Mouse (Mus musculus) granulocyte monocyte progenitor cell, adult 5-6 weeks (primary cell): ENCODE measurements around the gene Ccr2. TPM values are rescaled to one million over a fixed set of nuclear protein-coding genes. Genes with fewer than 3 reads are reported as not detected.
A peak's percentile ranks its signal among the peaks of the same experiment; 100 is the strongest.
"Not testable (repeated sequence)": the region's sequence is repeated elsewhere in the genome, so short reads cannot be mapped to it uniquely, and the experiment has no call there.

Source experiments
- ATAC-seq: replicated peaks from 2 replicates; pipeline ENCODE4 v1.8.0; 2016; ENCODE audit warnings: mild to moderate bottlenecking, moderate TSS enrichment, inconsistent platforms; ENCODE audit not compliant: poor library complexity, severe bottlenecking
- total RNA-seq, 2 experiments: library from RNA; stranded (forward) in 1 of 2; stranded (reverse) in 1 of 2; fragments of 200-712, 200-1000 nt in 1 of 2; fragments of >200 nt in 1 of 2; fragmentation: Nextera tagmentation in 1 of 2; gene quantifications; 2 replicates each; pipeline ENCODE4 v1.2.3; 2014 to 2017

Ccr2 gene
- total RNA-seq (2014; fragmentation: Nextera tagmentation): 77.9 and 81.0 TPM in 2 replicates
- 132 and 146 TPM in 2 replicates for total RNA-seq (2017)

DNA sequence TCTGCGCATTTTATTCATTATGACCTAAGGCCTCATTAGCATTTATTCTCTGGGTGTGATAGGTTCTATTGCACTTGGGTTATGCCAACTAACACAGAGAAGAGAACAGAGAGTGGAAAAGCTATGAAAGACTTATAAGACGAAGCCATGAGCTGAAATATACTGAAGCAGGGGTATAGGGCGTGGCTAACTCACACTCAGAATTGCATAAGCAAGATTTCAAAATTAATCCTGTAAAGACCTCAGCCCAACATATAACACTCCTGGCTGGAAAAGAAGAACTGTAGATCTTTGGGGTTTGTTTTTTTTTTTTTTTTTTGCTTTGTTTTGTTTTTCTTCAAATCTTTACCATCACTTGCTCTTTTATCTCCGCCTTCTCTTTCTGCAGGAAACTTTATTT is at the start of gene Ccr2:
Gene Ccr2, plus strand, starts transcription at position 228 of the 400 bp plus-strand sequence.
- ATAC-seq: peak; percentile 82

DNA sequence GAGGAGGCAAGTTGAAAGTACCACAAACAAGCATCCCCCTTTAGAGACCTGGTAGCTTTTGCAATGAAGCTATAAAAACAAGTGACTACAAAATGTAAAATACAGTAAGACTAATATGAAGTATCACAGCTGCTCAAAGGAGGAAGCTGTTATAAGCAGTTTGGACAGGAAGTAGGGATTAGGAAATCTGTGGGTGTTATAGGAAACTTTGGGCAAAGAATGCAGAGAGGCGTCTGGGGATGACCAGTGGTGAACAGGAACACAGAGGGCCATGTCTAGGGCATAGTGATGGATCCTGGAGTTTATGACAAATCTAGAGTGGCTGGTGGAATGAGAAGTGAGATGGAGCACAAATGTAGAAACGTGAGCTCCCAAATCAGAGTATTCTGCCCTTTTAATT is 48.2 kb upstream of the Ccr2 start:
- ATAC-seq: peak; percentile 83

DNA sequence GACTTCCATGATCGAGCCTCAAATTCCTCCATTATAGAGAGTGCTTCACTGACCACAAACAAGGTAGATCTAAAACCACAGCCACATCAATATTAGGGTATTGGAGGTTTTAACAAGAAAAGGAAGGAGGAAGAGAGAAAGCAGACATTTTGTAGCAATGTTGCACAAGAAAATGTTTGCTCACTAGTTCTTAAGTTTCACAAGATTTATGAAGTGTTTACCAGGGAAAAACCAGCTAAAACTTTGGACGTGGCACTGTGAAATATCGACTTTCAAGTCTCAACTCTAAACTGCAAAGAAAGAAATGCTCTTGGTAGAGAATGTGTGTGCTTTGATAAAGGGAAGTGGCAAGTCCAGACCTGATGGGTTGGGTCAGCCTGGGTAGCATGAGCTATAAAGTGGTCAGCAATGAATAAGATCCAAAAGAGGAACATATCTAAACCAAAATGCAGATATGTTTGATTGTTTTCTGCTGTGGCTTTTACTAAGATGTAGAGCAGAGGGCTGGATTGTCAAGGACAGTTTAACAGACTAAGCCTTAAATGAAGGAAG is 45.5 kb upstream of the Ccr2 start:
- peak; percentile 63 for ATAC-seq

DNA sequence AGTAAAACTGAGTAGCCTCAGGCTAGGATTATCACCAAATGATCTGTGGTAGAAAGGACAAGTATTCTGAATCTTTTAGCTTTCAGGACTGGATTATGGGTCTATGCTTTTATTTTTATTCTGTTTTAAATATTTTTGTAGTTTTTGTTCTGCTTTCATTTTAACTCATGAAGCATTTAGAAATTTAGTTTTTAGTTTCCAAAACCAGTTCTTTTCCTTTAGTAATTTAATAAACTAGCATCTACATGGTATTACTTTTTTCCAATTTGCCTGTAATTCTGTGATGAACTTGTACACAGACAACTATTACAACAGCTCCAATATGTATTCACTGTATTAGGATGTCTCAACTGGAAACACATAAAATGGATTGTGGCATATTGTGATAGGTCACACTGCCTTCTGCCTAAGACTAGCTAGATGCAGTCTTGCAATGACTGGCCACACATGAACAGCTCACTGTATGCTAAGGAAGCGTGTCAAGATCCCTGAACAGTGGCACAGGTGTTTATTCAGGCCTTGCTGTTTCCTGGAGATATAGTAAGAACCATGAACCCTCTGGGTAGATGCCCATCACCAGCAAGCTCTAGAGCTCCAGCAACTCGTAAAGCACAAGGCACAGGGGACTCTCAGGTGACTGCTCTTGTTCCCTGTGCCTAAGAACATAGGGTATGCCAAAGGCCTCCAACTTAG is 41.9 kb upstream of the Ccr2 start:
- ATAC-seq: no peak

DNA sequence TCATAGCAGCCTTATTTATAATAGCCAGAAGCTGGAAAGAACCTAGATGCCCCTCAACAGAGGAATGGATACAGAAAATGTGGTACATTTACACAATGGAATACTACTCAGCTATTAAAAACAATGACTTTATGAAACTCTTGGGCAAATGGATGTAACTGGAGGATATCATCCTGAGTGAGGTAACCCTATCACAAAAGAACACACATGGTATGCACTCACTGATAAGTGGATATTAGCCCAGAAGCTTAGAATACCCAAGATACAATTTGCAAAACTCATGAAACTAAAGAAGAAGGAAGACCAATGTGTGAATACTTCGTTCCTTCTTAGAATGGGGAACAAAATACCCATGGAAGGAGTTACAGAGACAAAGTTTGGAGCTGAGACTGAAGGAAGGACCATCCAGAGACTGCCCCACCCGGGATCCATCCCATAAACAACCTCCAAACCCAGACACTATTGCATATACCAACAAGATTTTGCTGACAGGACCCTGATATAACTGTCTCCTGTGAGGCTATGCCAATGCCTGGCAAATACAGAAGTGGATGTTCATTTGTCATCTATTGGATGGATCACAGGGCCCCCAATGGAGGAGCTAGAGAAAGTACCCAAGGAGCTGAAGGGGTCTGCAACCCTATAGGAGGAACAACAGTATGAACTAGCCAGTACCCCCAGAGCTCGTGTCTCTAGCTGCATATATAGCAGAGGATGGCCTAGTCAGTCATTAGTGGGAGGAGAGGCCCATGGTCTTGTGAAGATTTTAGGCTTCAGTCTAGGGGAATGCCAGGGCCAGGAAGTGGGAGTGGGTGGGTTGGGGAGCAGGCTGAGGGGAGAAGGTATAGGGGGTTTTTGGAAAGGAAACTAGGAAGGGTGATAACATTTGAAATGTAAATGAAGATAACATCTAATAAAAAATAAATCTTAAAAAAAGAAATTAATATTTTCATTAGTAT is 40.0 kb upstream of the Ccr2 start:
- not testable (repeated sequence) for ATAC-seq

DNA sequence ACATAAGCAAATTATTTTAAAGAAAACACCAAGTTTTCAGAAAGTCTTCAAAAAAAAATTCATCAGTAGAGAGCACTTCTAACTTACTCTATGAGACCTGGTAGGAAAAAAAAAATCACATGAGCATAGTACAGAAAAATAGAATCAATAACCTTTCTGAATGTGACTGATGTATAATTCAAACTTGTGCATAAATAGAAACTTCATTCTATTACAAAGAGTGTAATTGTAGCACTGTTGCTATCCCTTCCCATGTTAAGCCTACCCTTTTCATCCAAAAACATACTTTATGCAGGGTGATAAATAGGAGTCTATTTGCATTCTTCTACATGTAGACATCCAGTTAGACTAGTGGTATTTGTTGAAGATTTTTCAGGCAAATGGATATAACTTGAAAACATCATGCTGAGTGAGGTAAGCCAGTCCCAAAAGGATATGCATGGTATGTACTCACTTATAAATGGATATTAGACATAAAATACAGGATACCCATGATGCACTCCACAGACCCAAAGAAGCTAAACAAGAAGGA is 35.1 kb upstream of the Ccr2 start:
- ATAC-seq: no peak

DNA sequence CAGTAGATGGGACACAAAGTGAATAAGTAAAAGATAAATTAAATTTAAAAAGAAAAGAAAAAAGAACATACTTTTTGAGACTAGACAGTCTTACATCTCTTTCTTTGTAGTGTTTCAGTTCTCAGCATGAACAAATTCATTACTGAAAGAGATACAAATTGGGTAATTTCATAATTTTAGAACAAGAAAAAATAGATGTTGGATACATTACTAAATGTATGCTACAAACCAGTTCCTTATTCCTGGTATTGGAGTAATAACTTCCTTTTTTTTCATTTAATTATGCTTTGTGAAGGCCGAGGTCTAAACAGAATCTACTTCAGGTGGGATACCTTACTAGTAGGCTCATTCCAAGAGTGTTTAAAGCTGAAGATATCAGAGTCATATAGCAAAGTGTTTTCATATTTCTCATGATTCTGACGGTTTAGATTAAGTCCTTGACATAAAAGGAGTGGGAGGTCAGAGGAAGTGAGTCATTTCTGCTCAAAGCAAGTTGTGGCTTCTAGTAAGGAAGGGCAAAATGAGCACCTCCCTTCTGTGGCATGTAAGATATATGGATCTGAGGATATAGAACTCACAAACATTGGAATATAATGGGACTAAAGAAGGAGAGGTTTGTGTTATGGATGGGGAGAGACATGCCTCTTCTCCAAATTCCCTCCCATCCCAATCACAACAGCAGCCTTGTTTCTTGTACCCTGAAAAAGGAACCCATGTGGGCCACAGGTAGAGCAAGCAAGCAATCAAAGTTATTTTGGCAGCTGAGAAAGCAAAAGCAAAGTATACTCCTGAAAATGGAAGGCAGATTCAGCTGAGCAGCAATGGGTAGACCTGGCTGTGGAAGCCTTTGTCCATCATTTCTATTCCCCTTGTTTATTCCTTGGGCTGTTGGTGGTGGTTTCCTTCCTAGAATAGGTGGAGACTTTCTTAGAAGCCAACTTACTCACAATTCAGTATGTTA is 33.4 kb upstream of the Ccr2 start:
- ATAC-seq: peak; percentile 78

DNA sequence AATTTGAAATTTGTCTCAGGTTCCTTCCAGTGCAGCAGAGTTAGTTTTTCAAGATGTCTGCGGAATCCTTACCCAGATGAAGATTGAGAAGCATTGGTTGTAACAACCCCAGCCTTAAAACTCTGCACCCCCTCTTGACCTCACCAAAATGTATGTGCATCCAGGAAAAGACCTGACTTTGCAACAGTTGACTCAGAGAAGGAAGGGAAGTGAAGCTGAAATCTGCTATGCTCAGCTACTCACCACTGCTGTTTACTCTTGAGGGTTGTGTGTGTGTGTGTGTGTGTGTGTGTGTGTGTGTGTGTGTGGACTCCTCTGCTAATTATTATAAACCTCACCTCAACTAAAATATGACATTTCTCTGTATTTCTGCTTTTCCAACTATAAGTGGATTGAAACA is 30.2 kb upstream of the Ccr2 start:
- peak; percentile 76 for ATAC-seq

DNA sequence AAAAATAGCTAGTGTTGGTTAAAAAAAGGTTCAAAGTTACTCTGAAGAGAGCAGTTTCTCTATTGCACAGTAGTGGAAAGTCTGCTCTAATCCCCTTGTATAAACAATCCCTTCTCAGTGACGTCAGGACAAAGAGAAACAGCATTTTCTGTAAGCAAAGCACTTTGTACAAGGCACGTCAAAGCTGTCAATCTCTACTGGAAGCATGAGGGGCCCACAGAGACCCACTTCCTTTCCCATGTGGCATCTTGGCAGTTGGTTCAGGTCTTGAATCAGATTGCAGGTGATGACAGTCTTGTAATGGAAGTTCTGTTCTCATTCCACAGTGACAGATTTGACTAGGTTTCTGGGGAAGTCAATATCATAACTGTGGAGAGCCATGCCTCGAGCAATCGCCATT is 21.9 kb upstream of the Ccr2 start:
- no peak for ATAC-seq

DNA sequence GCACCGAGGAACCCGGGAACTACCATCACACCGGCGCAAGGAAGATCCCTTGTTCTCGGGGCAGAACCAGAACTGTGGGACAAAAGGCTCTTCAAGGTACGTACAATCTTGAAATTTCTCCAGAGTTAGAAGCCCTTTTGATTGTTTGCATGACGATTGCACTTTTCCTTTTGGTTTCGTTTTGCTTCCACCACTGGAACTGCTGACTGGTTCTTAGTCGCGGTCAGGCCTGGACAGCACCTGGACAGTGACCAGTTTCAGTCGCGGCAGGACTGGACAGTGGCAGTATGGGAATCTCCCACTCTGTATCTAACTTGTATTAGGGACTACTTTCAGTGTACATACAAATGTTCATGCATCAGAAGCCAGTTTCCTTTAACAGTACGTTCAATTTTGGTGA is 21.3 kb upstream of the Ccr2 start:
- ATAC-seq: not testable (repeated sequence)

DNA sequence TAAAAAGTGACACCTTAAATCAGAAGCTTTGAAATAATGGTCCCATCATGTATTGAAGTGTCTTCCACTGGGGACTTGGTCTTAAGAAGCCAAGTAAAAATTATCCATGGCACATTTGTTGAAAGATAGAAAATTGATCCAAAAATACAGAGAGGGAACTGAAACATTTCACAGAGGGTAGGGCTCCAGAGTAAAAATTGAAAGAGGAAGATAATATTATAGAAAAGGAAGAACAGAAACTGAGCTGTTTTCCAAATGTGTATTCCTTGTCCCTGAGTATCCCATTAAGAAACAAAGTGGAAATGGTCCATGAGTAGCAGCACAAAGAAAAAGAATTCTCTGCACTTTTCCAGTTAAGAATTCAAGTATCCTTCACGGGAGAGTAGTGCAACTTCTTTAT is 11.3 kb upstream of the Ccr2 start:
- ATAC-seq: peak; percentile 70

DNA sequence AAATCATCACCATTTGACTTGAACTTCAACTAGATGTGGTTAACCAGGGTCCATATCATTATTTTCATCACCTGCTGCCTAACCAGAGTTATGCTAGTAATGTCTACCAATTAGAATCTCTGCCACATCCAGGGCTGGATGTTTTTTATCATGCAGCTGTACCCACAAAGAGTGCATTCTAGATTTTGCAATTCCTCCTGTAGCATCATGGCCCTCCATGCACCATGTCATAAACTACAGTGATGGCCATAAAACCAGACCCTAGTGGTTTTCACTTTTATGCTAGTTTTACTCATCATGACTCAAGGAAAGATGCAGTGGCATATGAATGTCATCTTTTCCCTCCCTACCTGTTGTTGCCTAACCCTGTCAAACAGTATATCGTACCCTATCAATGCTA is 2.6 kb upstream of the Ccr2 start:
- no peak for ATAC-seq

DNA sequence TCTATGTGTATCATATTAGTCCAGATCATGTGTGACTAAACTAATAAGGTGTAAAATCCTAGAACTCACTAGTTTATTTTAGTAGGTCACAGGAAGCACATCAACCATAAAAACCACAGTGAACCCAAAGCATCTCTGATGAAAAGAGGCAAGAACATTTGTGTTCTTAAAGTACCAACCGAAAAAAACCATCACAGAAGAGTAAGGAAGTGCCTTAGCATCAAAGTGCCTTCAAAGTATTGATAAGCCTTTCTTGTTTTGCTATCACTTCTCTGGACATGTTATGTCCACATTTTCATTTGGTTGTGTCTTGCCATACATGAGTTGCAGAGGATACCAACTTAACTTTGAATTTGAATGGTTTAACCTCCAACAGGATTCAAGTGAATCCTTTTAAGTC is 1.4 kb upstream of the Ccr2 start:
- no peak for ATAC-seq

DNA sequence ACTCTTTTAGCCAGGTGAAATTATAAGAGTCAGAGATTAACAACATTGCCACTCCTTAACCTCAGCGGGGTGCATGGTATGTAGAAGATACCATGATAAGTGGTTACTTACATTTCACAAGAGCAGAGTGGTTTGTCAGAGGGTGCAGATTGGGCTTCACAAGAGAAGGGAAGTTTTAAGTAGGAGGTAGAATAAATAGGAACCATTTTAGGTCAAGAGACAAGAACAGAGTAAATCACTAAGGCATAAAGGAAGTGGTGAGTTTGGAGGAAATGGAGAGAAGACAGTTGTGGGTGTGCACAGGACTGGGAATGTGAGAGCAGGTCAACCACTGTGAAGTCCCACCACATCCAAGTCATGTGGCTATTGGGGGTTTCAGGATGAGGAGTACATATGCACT is 1.4 kb downstream of the Ccr2 start:
- ATAC-seq: peak; percentile 82

DNA sequence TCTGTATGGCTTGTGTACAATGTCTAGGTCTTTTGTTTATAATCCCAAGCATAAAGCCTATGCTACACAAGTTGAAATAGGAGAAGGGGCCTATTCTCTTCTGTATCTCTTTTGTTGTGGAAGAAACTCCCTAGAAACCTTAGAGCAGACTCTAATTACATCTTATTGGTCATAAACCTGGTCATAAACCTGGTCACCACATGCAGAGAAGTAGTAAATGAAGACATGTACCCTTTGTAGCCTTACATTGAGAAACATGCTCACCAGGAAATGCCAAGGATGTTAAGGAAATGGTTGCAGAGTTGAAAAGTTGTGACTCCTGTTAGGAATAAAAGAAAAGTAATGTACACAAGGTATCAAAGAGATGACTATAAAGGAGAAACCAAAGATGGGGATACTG is 3.4 kb downstream of the Ccr2 start:
- no peak for ATAC-seq

DNA sequence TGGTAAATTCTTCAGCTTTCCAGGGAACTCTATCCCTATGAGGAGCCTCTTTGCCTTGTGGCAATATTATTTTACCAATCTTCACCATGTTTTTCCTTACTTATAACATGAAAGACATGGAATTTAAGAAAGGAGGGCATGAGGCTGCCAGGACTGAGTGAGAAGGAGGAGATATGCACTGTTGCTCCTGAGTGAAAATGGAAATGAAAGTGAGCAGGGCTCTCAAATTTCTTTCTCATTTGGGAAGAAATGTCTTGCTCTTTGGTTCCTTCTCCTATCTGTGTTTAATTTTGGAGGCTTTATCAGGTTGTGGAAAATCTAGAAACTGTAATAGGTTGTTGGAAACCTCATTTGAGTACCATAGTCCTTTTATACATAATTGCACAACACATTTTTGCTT is 5.5 kb downstream of the Ccr2 start:
- ATAC-seq: no peak

DNA sequence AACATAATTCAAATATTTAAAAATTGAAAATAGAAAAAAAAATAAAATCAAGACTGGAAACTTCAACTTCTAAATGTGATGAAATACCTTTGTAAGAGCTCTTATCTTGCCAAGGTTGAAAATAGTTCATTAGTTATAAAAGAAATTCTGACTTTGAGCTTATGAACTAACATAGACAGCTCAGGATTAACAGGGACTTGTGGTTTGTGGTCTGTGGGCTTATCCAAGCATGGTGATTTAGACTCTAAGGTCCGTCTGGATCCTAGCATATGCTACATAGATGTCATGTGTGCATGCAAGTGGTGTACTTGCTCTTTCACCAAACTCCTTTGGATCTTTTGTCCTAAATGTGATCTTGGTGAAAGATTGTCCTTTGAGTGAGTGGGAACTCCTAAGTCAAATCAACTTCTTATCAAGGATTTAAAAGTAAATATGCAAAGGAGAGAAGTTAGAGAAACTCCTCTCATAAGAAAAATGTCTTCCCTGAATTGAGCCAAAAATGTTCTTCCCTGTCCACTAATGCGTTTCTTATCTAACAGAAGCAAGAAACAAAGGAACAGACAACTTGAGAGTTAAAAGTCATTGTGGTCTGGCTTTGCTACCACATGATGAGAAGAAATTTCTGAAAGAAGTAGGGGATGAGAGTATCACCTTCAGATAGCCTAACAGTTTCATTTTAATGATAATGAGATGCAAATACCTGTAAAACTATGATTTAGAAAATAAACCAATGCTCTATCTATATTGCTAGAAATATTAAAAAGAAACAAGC is 6.8 kb downstream of the Ccr2 start:
- ATAC-seq: 0 out of 2 replicates have a peak, but pooled peaks have one; percentile 23

DNA sequence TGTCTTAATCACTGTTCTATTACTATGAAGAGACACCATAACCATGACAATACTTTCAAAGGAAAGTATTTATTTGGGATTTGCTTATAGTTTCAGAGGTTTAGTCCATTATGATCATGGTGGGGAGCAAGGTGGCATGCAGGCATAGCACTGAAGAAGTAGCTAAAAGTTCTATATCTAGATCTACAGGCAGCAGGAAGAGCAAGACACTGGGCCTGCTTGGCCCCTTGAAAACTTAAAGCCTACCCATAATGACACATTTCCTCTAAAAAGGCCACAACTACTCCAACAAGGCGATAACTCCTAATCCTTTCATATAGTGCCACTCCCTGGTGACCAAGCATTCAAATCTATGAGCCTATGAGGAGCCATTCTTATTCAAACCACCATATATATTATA is 10.2 kb downstream of the Ccr2 start:
- ATAC-seq: no peak
